Mouse (Mus musculus) cerebellum, adult 2 months (tissue): Measurements from ENCODE around the gene Slc22a4. TPM values are rescaled to one million over a fixed set of nuclear protein-coding genes. Genes with fewer than 3 reads are reported as not detected.
"Not testable (repeated sequence)": the region's sequence is repeated elsewhere in the genome, so short reads cannot be mapped to it uniquely, and the experiment has no call there.

Source experiments
- DNase-seq, 2 experiments: peaks; one replicate each; pipeline ENCODE4 v3.0.0; 2021
- H3K27ac ChIP-seq: fragments of 200-500 bp; 2 replicates; pipeline ENCODE4 v1.5.1; 2012; ENCODE audit warnings: low read length, control low read depth, inconsistent platforms; ENCODE audit not compliant: insufficient read depth
- H3K27me3 ChIP-seq: fragments of 200-500 bp; 2 replicates; pipeline ENCODE4 v1.6.1; 2012; ENCODE audit warnings: inconsistent platforms, mild to moderate bottlenecking, low read length, moderate library complexity; ENCODE audit not compliant: control insufficient read depth, insufficient read depth
- H3K4me1 ChIP-seq: fragments of 200-500 bp; 2 replicates; pipeline ENCODE4 v1.6.1; 2011; ENCODE audit warnings: low read length; ENCODE audit not compliant: control insufficient read depth, insufficient read depth
- H3K4me3 ChIP-seq: fragments of 200-500 bp; replicated peaks from 2 replicates; pipeline ENCODE3; 2011; ENCODE audit warnings: mild to moderate bottlenecking, low read depth, low read length, control low read depth; ENCODE audit not compliant: insufficient read depth
- CTCF ChIP-seq: fragments of 200-500 bp; IDR thresholded peaks from 2 replicates; pipeline ENCODE4 v1.5.1; 2011; ENCODE audit warnings: low read depth, mild to moderate bottlenecking, control low read depth, low read length, moderate library complexity, borderline replicate concordance; ENCODE audit not compliant: insufficient read depth
- POLR2A ChIP-seq: fragments of 200-500 bp; IDR thresholded peaks from 2 replicates; pipeline ENCODE4 v1.6.1; 2011; ENCODE audit warnings: low read length, control low read depth, borderline replicate concordance; ENCODE audit not compliant: insufficient read depth
- WGBS: fragments of 180-500 bp; shearing (Covaris S2); methylation state at CpG from one replicate; pipeline ENCODE4 v1.1.7; 2018; 5-methylcytosine and 5-hydroxymethylcytosine counted together
- polyA plus RNA-seq: library from polyadenylated mRNA; depleted of rRNA; stranded (reverse); fragments of >200 nt; gene quantifications from 2 replicates; pipeline ENCODE4 v1.2.3, GENCODE M21; 2012

Gene Slc22a4
- polyA plus RNA-seq, 1 experiment, result 53.6 TPM

- TF ChIP-seq POLR2A, result no peak
- no peak for TF ChIP-seq CTCF
- Histone ChIP-seq H3K27me3 (no peaks in the 10 kb centered on the region), H3K27ac (peak overlapping the region; percentile 97), H3K4me3 (peak overlapping the region; percentile 1), H3K4me1 (peaks cover 57% of the 10 kb centered on the region)
- DNase-seq, result peak; percentile 88 to 95
- 7% methylated on average over 11 of the region's 11 CpGs for WGBS
Observed at GRCm38 (mm10) chr11:54007717-54008116, 20.2 kb downstream of the Slc22a4 start.

- Histone ChIP-seq H3K27me3 (no peaks in the 10 kb centered on the region), H3K4me1 (peaks cover 63% of the 10 kb centered on the region), H3K4me3 (no peak overlapping the region), H3K27ac (peak overlapping the region; percentile 97)
- no peak for TF ChIP-seq POLR2A
- TF ChIP-seq CTCF, result no peak
- DNase-seq, result peak; percentile 82 to 84
- WGBS, result 11% methylated on average over 4 of the region's 4 CpGs
Observed at GRCm38 (mm10) chr11:54006901-54007300, 21.0 kb downstream of the Slc22a4 start.

GRCm38 (mm10) chr11:54006362-54006761 lies 21.5 kb downstream of the Slc22a4 start:
- H3K27ac ChIP-seq, H3K27me3 ChIP-seq, H3K4me3 ChIP-seq, DNase-seq: not testable (repeated sequence)
- peaks cover 60% of the 10 kb centered on the region for H3K4me1 ChIP-seq
- 58% methylated on average over 5 of the region's 5 CpGs for WGBS

GRCm38 (mm10) chr11:54004734-54005133 lies 23.2 kb downstream of the Slc22a4 start:
- Histone ChIP-seq H3K4me3 (no peak overlapping the region), H3K27ac (no peak overlapping the region), H3K4me1 (peaks cover 65% of the 10 kb centered on the region), H3K27me3 (no peaks in the 10 kb centered on the region)
- WGBS, result 76% methylated on average over 3 of the region's 3 CpGs
- TF ChIP-seq CTCF (no peak), POLR2A (no peak)
- no peak for DNase-seq

- 31% methylated on average over 9 of the region's 9 CpGs for WGBS
- Histone ChIP-seq H3K27me3 (no peaks in the 10 kb centered on the region), H3K4me1 (peaks cover 61% of the 10 kb centered on the region), H3K4me3 (no peak overlapping the region), H3K27ac (no peak overlapping the region)
- peak; percentile 47 to 73 for DNase-seq
- no peak for TF ChIP-seq CTCF
- TF ChIP-seq POLR2A, result no peak
Observed at GRCm38 (mm10) chr11:54004221-54004620, 23.7 kb downstream of the Slc22a4 start.

- 23% methylated on average over 12 of the region's 12 CpGs for WGBS
- peak; percentile 73 to 85 for DNase-seq
- not testable (repeated sequence) for H3K27me3 ChIP-seq, H3K4me3 ChIP-seq
- Histone ChIP-seq H3K27ac (peak overlapping the region; percentile 37; the same call in 1 of the 2 replicates), H3K4me1 (peaks cover 51% of the 10 kb centered on the region)
- peak; percentile 88 for TF ChIP-seq CTCF
Observed at GRCm38 (mm10) chr11:54002761-54003717, 24.9 kb downstream of the Slc22a4 start.

- peak overlapping the region; percentile 47 for H3K27ac ChIP-seq
- WGBS, result 6% methylated on average over 5 of the region's 5 CpGs
- H3K4me3 ChIP-seq, result peak overlapping the region; percentile 11
- peaks cover 47% of the 10 kb centered on the region for H3K4me1 ChIP-seq
- TF ChIP-seq POLR2A (no peak), CTCF (peak; percentile 95)
- no peaks in the 10 kb centered on the region for H3K27me3 ChIP-seq
- DNase-seq, result peak; percentile 79 to 82
Observed at GRCm38 (mm10) chr11:54002147-54002760, 25.6 kb downstream of the Slc22a4 start.

- H3K4me3 ChIP-seq, result no peak overlapping the region
- no peaks in the 10 kb centered on the region for H3K27me3 ChIP-seq
- peaks cover 11% of the 10 kb centered on the region for H3K4me1 ChIP-seq
- DNase-seq, result no peak
- H3K27ac ChIP-seq, result no peak overlapping the region
- TF ChIP-seq CTCF (no peak), POLR2A (no peak)
- 68% methylated on average over 2 of the region's 2 CpGs for WGBS
Observed at GRCm38 (mm10) chr11:53997661-53998060, 30.2 kb downstream of the Slc22a4 start.
